Mouse (Mus musculus) midbrain, embryonic 15.5 days (tissue): ENCODE measurements at regions not wholly inside any gene's neighbourhood (a gene's known extent, or its start where the extent isn't known, plus 50 kb on each side); places are given as distances from the start of the nearest gene placed in this dataset.
A peak's percentile ranks its signal among the peaks of the same experiment; 100 is the strongest.

Source experiments
- ATAC-seq: fragments of 200-750 bp; cut with Nextera tagmentation; replicated peaks from 2 replicates; pipeline ENCODE4 v1.8.0; 2017; ENCODE audit warnings: moderate TSS enrichment
- H3K27ac ChIP-seq: fragments of 300-500 bp; sonication (generic); 2 replicates; pipeline ENCODE4 v1.5.1; 2015; ENCODE audit warnings: mild to moderate bottlenecking, inconsistent platforms
- H3K27me3 ChIP-seq: fragments of 300-500 bp; sonication (generic); replicated peaks from 2 replicates; pipeline ENCODE4 v1.6.1; 2015; ENCODE audit warnings: inconsistent platforms
- H3K36me3 ChIP-seq: fragments of 300-500 bp; sonication (generic); replicated peaks from 2 replicates; pipeline ENCODE4 v1.6.1; 2015; ENCODE audit warnings: inconsistent platforms
- H3K4me1 ChIP-seq: fragments of 300-500 bp; sonication (generic); 2 replicates; pipeline ENCODE4 v1.6.1; 2015; ENCODE audit warnings: inconsistent platforms
- H3K4me2 ChIP-seq: fragments of 300-500 bp; sonication (generic); 2 replicates; pipeline ENCODE4 v1.6.1; 2015; ENCODE audit warnings: inconsistent platforms, mild to moderate bottlenecking, moderate library complexity
- H3K4me3 ChIP-seq: fragments of 300-500 bp; sonication (generic); 2 replicates; pipeline ENCODE4 v1.5.1; 2015; ENCODE audit warnings: mild to moderate bottlenecking, inconsistent platforms
- H3K9ac ChIP-seq: fragments of 300-500 bp; sonication (generic); 2 replicates; pipeline ENCODE4 v1.6.1; 2015; ENCODE audit warnings: mild to moderate bottlenecking, inconsistent platforms
- H3K9me3 ChIP-seq: fragments of 300-500 bp; sonication (generic); 2 replicates; pipeline ENCODE4 v1.6.1; 2016; ENCODE audit warnings: inconsistent platforms
- WGBS: fragments of 180-500 bp; shearing (Covaris S2); methylation state at CpG from one replicate; pipeline ENCODE4 v1.1.7; 2015; ENCODE audit warnings: mixed read lengths; 5-methylcytosine and 5-hydroxymethylcytosine counted together

- H3K4me3 ChIP-seq, result no peak overlapping the region
- no peaks in the 10 kb centered on the region for H3K36me3 ChIP-seq
- no peak overlapping the region for H3K9ac ChIP-seq
- no peaks in the 10 kb centered on the region for H3K4me1 ChIP-seq
- no peak overlapping the region for H3K27ac ChIP-seq
- H3K9me3 ChIP-seq, result no peaks in the 10 kb centered on the region
- no peak for ATAC-seq
- peaks cover 5% of the 10 kb centered on the region; the same call in 1 of the 2 replicates for H3K27me3 ChIP-seq
- no peak overlapping the region for H3K4me2 ChIP-seq
These were observed 642.4 kb downstream of the Pkhd1 start for GRCm38 (mm10) chr1:19975436-19975835.

GRCm38 (mm10) chr1:19981189-19981588, 636.7 kb downstream of the Pkhd1 start:
- WGBS, result 16% methylated on average over 1 of the region's 1 CpGs
- H3K27ac ChIP-seq, result no peak overlapping the region

DNA sequence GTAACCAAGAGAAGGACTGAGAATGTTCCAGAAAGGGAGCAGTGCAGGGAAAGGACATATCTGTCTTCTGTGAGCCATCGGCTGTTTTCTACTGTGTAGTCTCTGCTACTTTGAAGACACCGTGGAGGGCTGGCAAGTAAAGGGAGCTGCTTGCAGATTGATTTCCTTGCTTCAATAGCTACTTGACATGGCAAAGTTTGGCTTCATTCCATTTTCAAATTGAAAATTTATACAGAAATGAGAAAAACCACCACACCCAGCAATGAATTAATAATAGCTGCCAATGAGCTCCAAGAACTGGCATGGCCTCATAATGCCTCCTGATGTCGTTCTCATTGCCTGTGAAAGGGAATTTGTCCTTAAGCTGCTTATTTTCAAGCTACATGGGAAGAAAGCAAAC, 635.1 kb downstream of the Pkhd1 start:
- Histone ChIP-seq H3K36me3 (no peaks in the 10 kb centered on the region), H3K27me3 (no peaks in the 10 kb centered on the region; the same call in 1 of the 2 replicates), H3K4me2 (no peak overlapping the region), H3K4me3 (no peak overlapping the region), H3K4me1 (peaks cover 4% of the 10 kb centered on the region; the same call in 1 of the 2 replicates), H3K9ac (no peak overlapping the region), H3K27ac (no peak overlapping the region), H3K9me3 (no peaks in the 10 kb centered on the region)
- no peak; the same call in 1 of the 2 replicates for ATAC-seq
- 26% methylated on average over 3 of the region's 3 CpGs for WGBS

More at GRCm38 (mm10) chr1:19981189-19981588, 636.7 kb downstream of the Pkhd1 start:
- ATAC-seq, result no peak
- H3K27me3 ChIP-seq, result no peaks in the 10 kb centered on the region
- no peaks in the 10 kb centered on the region for H3K9me3 ChIP-seq
- peaks cover 4% of the 10 kb centered on the region; the same call in 1 of the 2 replicates for H3K4me1 ChIP-seq
- no peak overlapping the region for H3K4me2 ChIP-seq
- no peak overlapping the region for H3K4me3 ChIP-seq
- no peak overlapping the region for H3K9ac ChIP-seq
- H3K36me3 ChIP-seq, result no peaks in the 10 kb centered on the region

DNA sequence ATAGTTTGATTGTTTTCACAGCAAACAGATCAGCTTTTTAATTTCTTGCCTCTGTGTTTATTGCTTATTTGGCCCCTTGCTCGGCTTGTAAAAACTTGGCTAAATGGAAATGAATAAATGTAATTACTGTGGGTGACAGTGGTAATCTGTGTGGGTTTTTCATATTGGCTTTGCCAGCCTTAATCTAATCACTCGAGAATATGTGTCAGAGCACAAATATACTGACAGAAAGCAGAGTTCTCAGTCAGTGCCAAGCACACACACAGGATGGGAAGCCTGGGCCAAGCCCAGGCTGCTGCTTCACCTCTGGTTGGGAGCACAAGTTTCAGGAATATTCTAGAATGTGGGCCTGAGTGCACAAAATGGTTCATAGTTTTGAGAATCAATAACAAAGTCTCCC, 634.4 kb downstream of the Pkhd1 start:
- 42% methylated on average over 2 of the region's 2 CpGs for WGBS

DNA sequence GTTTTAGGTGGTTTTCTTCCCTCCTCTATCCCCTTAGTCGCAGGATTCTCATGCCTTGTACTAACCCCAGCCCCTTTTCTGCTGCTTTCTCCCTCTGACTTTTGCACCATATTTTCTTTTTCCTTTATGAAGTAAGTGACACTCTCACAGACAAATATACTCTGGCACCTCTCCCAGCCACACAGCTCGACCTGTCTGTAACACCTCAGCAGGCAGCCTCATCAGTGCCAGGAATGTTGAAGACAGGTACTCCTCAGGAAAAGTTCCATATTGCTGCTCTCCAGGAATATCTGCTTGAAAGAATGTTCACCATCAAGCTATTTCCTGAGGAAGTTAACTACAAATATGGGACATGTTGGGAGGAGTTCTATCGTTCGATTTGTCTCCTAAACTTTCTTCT, 627.9 kb downstream of the Pkhd1 start:
- H3K27me3 ChIP-seq, result peaks cover 2% of the 10 kb centered on the region; the same call in 1 of the 2 replicates
- no peaks in the 10 kb centered on the region for H3K4me1 ChIP-seq
- no peak overlapping the region for H3K4me3 ChIP-seq
- no peak overlapping the region for H3K4me2 ChIP-seq
- no peaks in the 10 kb centered on the region for H3K36me3 ChIP-seq
- ATAC-seq, result no peak
- 83% methylated on average over 4 of the region's 4 CpGs for WGBS
- H3K9me3 ChIP-seq, result no peaks in the 10 kb centered on the region
- no peak overlapping the region for H3K27ac ChIP-seq
- H3K9ac ChIP-seq, result no peak overlapping the region

More for the DNA sequence above, 634.4 kb downstream of the Pkhd1 start:
- Histone ChIP-seq H3K9ac (no peak overlapping the region), H3K9me3 (no peaks in the 10 kb centered on the region), H3K27ac (no peak overlapping the region), H3K4me3 (no peak overlapping the region), H3K4me1 (peaks cover 4% of the 10 kb centered on the region; the same call in 1 of the 2 replicates), H3K27me3 (no peaks in the 10 kb centered on the region; the same call in 1 of the 2 replicates), H3K36me3 (no peaks in the 10 kb centered on the region), H3K4me2 (no peak overlapping the region)
- ATAC-seq, result peak; percentile 50; the same call in 1 of the 2 replicates
